Mouse (Mus musculus): ENCODE results near the gene Scml4.

DNA sequence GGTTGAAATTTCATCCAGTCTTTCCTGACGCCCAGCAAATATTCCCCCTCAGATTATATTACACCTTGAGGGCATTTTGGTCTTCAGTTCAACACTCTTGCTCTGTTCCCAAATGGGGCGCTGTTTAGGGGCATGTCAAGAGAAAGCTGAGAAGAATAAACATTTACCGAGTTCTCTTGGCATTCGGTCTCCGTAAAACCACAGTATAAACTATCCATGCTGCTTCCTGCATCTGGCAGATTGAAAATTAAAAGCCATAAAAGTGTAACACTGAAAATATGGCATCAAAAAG lies 143.2 kb downstream of the Scml4 start:
- TF ChIP-seq POLR2A (IDR thresholded peaks at IDR 0.05; ENCODE audit: control insufficient read depth, extremely low read depth, insufficient read depth, low read length, poor library complexity), result no peak
- no peak for TF ChIP-seq CTCF (IDR thresholded peaks at IDR 0.05; ENCODE audit: borderline replicate concordance, control insufficient read depth, extremely low read depth, insufficient read depth, low read length, poor library complexity)
